Mouse (Mus musculus) stomach, postnatal 0 days (tissue): Measurements from ENCODE around the gene Gm11084. TPM values are rescaled to one million over a fixed set of nuclear protein-coding genes. Genes with fewer than 3 reads are reported as not detected.

ENCODE experiments used
- ATAC-seq: fragments of 200-750 bp; cut with Nextera tagmentation; 2 replicates; pipeline ENCODE4 v1.8.0; 2017; ENCODE audit not compliant: low FRiP score, low TSS enrichment
- DNase-seq: peaks from one replicate; pipeline ENCODE4 v3.0.0-alpha.2; 2016; ENCODE audit warnings: low spot score
- H3K27ac ChIP-seq: fragments of 300-500 bp; sonication (generic); replicated peaks from 2 replicates; pipeline ENCODE4 v1.5.1; 2014; ENCODE audit warnings: mild to moderate bottlenecking, control low read depth
- H3K27me3 ChIP-seq: fragments of 300-500 bp; sonication (generic); 2 replicates; pipeline ENCODE4 v1.6.1; 2014; ENCODE audit warnings: low read length; ENCODE audit not compliant: control insufficient read depth, insufficient read depth
- H3K36me3 ChIP-seq: fragments of 300-500 bp; sonication (generic); 2 replicates; pipeline ENCODE4 v1.6.1; 2014; ENCODE audit warnings: low read length, mixed read lengths; ENCODE audit not compliant: control insufficient read depth, insufficient read depth
- H3K4me1 ChIP-seq: fragments of 300-500 bp; sonication (generic); replicated peaks from 2 replicates; pipeline ENCODE4 v1.6.1; 2014; ENCODE audit warnings: antibody characterized with exemption; ENCODE audit not compliant: control insufficient read depth, insufficient read depth
- H3K4me2 ChIP-seq: fragments of 300-500 bp; sonication (generic); replicated peaks from 2 replicates; pipeline ENCODE4 v1.6.1; 2014; ENCODE audit warnings: low read depth, mild to moderate bottlenecking, control low read depth, moderate library complexity
- H3K4me3 ChIP-seq: fragments of 300-500 bp; sonication (generic); 2 replicates; pipeline ENCODE4 v1.5.1; 2014; ENCODE audit warnings: low read depth, low read length, control low read depth
- H3K9ac ChIP-seq: fragments of 300-500 bp; sonication (generic); 2 replicates; pipeline ENCODE4 v1.6.1; 2014; ENCODE audit warnings: mild to moderate bottlenecking, low read length, control low read depth, mixed read lengths
- H3K9me3 ChIP-seq: fragments of 300-500 bp; sonication (generic); 2 replicates; pipeline ENCODE4 v1.6.1; 2016; ENCODE audit warnings: low read length; ENCODE audit not compliant: control insufficient read depth
- CTCF ChIP-seq: IDR thresholded peaks from 2 replicates; pipeline ENCODE4 v1.5.1; 2016; ENCODE audit warnings: antibody characterized with exemption, low read depth, mild to moderate bottlenecking, moderate library complexity
- EP300 ChIP-seq: optimal IDR thresholded peaks from 2 replicates; pipeline ENCODE3; 2016; ENCODE audit warnings: antibody characterized with exemption
- WGBS: fragments of 180-500 bp; shearing (Covaris S2); extraction: QIAGEN DNeasy Blood & Tissue Kit; methylation state at CpG from one replicate; pipeline ENCODE4 v1.1.7; 2014; 5-methylcytosine and 5-hydroxymethylcytosine counted together
- polyA plus RNA-seq: library from polyadenylated mRNA; unstranded; fragments of >200 nt; fragmentation: Nextera tagmentation; extraction: Ambion mirVana; gene quantifications from 2 replicates; pipeline ENCODE4 v1.2.1, GENCODE M21; 2015

Gm11084 gene
- polyA plus RNA-seq, 1 experiment from 2014 or later, result not detected

DNA sequence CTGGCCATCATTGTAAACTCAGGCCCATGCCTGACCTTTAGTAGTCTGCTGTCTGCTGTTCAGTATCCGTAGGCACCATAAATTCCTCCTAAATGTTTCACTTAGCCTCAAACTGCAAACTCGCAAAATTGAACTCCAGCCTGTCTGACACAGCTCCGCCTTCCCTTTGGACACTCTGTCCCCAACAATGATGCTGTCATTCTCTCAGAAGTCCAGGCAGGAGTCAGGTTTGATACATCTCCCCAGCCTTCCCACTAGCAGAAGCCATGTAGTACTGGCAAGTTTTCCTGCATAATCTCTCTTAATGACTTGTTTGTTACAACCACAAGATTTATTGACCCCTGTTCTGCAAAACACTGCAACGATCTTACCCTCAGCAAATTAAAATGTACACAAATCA is 1.7 kb downstream of the Gm11084 start:
- Histone ChIP-seq H3K27me3 (no peaks in the 10 kb centered on the region), H3K4me1 (no peaks in the 10 kb centered on the region), H3K9ac (no peak overlapping the region), H3K9me3 (peaks cover 5% of the 10 kb centered on the region; the same call in 1 of the 2 replicates), H3K36me3 (no peaks in the 10 kb centered on the region), H3K4me3 (no peak overlapping the region), H3K27ac (no peak overlapping the region), H3K4me2 (no peak overlapping the region)
- TF ChIP-seq EP300, result no peak
- ATAC-seq (no peak), DNase-seq (no peak)
- 35% methylated on average over 4 of the region's 4 CpGs for WGBS

DNA sequence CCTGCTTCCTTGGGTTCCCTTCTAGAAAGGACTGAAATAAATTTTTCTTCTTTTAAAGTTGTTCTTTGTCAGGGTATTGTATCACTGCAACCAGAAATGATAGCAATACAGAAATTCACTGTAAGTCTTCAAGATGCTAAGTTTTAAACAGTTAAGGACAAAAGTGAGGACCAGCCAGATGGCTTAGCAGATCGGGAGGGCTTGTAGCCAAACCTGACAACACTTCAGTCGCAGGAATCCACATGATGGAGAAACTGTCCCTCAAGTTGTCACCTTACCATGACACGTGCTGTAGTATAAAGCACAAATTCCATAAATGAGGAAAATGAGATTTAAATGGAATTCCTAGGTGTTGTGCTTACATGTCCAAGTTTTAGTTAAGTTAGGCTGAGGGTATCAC is 3.3 kb downstream of the Gm11084 start:
- 86% methylated on average over 3 of the region's 3 CpGs for WGBS
- TF ChIP-seq CTCF, result no peak
- TF ChIP-seq EP300, result no peak

DNA sequence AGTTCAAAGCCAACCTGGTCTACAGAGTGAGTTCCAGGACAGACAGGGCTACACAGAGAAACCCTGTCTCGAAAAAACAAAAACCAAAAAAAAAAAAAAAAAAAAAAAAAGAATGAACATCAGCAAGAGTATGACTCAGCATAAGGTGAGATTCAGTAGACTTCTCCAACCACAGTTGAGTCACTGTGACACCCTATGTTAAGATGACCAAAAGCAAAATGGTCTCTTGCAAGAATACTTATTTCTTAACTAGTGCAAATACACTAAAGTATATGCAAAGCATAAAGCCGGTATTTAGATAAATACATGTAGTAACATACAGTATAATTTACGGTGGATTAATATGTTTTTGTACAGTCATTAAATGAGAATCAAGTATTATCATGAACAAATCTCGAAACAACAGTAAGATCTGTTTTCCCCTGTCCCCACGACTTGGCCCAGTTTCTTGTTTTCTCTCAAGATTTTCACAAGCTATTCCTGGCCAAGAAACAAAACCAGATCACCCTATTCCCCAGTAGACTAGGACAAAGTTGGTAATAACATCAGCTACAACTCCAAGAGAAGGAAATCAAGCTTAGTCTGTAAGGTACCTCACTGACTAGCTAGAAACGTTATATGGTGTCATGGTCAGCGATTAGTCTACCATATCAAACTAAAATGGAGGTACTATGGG is 4.3 kb downstream of the Gm11084 start:
- H3K4me2 ChIP-seq, result no peak overlapping the region
- no peaks in the 10 kb centered on the region for H3K27me3 ChIP-seq
- no peaks in the 10 kb centered on the region for H3K4me1 ChIP-seq
- no peak overlapping the region for H3K9ac ChIP-seq
- DNase-seq (no peak), ATAC-seq (no peak)
- H3K9me3 ChIP-seq, result no peaks in the 10 kb centered on the region
- H3K4me3 ChIP-seq, result no peak overlapping the region
- TF ChIP-seq EP300, result no peak
- TF ChIP-seq CTCF, result no peak
- H3K36me3 ChIP-seq, result no peaks in the 10 kb centered on the region
- 84% methylated on average over 7 of the region's 7 CpGs for WGBS
- no peak overlapping the region for H3K27ac ChIP-seq

More for the DNA sequence above, 3.3 kb downstream of the Gm11084 start:
- DNase-seq (no peak), ATAC-seq (no peak)
- Histone ChIP-seq H3K9me3 (no peaks in the 10 kb centered on the region), H3K4me3 (no peak overlapping the region), H3K27me3 (no peaks in the 10 kb centered on the region), H3K36me3 (no peaks in the 10 kb centered on the region), H3K9ac (no peak overlapping the region), H3K4me2 (no peak overlapping the region), H3K27ac (no peak overlapping the region), H3K4me1 (no peaks in the 10 kb centered on the region)

- no peak for TF ChIP-seq EP300
- no peak for TF ChIP-seq CTCF
- 0 out of 2 replicates have a peak overlapping the region, but pooled peaks have one; percentile 100 for H3K4me3 ChIP-seq
- H3K36me3 ChIP-seq, result no peaks in the 10 kb centered on the region
- H3K4me1 ChIP-seq, result no peaks in the 10 kb centered on the region
- H3K9me3 ChIP-seq, result no peaks in the 10 kb centered on the region
- H3K27me3 ChIP-seq, result no peaks in the 10 kb centered on the region
- no peak overlapping the region for H3K27ac ChIP-seq
- H3K4me2 ChIP-seq, result peak overlapping the region; percentile 58
- no peak for ATAC-seq
- DNase-seq, result no peak
- 73% methylated on average over 9 of the region's 9 CpGs for WGBS
- peak overlapping the region; percentile 100; the same call in 1 of the 2 replicates for H3K9ac ChIP-seq
Observed at GRCm38 (mm10) chr2:72981441-72982109, 4.9 kb downstream of the Gm11084 start.

DNA sequence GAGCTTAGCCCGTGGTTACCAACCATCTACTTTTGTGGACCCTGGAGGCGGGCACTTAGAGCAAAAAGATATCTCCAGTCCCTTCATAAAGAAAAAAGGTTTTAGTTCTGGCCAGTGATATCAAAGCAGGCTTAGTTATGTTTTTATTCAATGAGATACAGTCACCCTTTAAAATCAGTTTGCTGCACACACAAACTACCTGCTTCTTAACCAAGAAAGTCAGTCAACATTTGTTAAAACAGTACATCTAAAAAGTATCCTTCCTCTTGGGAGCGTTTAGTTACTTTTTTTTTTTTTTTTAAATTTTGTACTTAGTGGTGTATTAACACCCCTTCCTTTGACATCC is 5.5 kb downstream of the Gm11084 start:
- no peaks in the 10 kb centered on the region for H3K9me3 ChIP-seq
- peak overlapping the region; percentile 58 for H3K4me2 ChIP-seq
- peak overlapping the region; percentile 100 for H3K4me3 ChIP-seq
- no peak for ATAC-seq
- peak overlapping the region; percentile 100 for H3K27ac ChIP-seq
- peak overlapping the region; percentile 100 for H3K9ac ChIP-seq
- TF ChIP-seq CTCF, result no peak
- no peak for TF ChIP-seq EP300
- 7% methylated on average over 3 of the region's 3 CpGs for WGBS
- H3K4me1 ChIP-seq, result no peaks in the 10 kb centered on the region
- no peak for DNase-seq
- no peaks in the 10 kb centered on the region for H3K36me3 ChIP-seq
- H3K27me3 ChIP-seq, result no peaks in the 10 kb centered on the region

DNA sequence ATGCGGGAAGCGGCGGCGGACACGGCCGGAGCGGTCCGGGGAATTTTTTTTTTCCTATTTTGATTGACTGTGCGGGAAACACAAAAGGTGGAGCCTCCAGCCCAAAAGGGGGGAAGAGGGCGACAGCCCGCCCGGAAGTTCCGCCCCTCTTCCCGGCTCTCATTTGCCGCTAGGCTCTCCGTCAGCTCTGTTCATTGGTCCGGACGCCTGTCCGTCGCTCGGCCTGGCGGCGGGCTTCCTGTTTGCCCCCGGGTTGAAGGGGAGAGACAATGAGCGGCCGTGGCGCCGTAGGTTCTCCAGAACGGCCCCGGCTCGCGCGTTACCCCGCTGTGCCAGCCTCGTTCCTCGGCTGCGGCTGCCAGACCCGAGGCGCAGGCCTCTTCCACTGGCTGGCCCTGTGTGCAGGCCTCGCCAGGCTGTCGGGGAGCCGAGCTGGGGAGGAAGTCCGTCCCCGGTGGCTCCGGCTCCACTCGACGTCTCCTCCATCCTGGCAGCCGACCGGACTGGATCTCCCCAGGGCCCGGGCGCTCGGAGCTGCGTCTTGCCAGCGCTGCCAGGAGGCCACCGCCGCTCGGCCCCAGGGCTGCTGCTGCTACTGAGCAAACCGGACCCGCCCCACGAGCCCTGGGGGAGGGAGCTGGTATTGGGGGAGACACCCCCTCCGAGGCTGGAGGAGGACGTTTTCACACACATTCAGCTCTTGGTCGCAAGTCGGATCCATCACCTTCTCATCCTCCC is 6.0 kb downstream of the Gm11084 start, which contains the start of gene Sp3:
Gene Sp3, minus strand, starts transcription at position 110 of the 738 bp plus-strand sequence.
- TF ChIP-seq EP300, result peak; percentile 73
- TF ChIP-seq CTCF, result no peak
- peak within 1 kb of the TSS; percentile 100 for H3K4me3 ChIP-seq
- ATAC-seq (peak; percentile 90), DNase-seq (peak; percentile 98)
- 0% methylated on average over 63 of the region's 64 CpGs for WGBS
- no peaks in the 10 kb centered on the region for H3K27me3 ChIP-seq
- peak within 1 kb of the TSS; percentile 100 for H3K9ac ChIP-seq
- H3K9me3 ChIP-seq, result no peaks in the 10 kb centered on the region
- H3K36me3 ChIP-seq, result no peaks in the 10 kb centered on the region
- peak within 1 kb of the TSS; percentile 100 for H3K27ac ChIP-seq
- peak within 1 kb of the TSS; percentile 58 for H3K4me2 ChIP-seq
- no peaks in the 10 kb centered on the region for H3K4me1 ChIP-seq
